Mouse (Mus musculus) lung, adult 2 months (tissue): ENCODE data around the gene Hfe2.

Experiments used
- CTCF ChIP-seq: fragments of 200-500 bp; IDR thresholded peaks from 2 replicates; pipeline ENCODE4 v1.5.1; 2011; ENCODE audit warnings: mild to moderate bottlenecking, low read length, control low read depth; ENCODE audit not compliant: insufficient read depth
- POLR2A ChIP-seq: fragments of 200-500 bp; IDR thresholded peaks from 2 replicates; pipeline ENCODE4 v1.6.1; 2011; ENCODE audit warnings: low read depth, mild to moderate bottlenecking, control low read depth, low read length, borderline replicate concordance; ENCODE audit errors: extremely low read depth

GRCm38 (mm10) chr3:96555999-96556614 is 31.1 kb downstream of the Hfe2 start:
- TF ChIP-seq CTCF (no peak), POLR2A (no peak)
